Comparison of ENCODE assay signal across 27 mouse cellular contexts in the genomic region with DNA sequence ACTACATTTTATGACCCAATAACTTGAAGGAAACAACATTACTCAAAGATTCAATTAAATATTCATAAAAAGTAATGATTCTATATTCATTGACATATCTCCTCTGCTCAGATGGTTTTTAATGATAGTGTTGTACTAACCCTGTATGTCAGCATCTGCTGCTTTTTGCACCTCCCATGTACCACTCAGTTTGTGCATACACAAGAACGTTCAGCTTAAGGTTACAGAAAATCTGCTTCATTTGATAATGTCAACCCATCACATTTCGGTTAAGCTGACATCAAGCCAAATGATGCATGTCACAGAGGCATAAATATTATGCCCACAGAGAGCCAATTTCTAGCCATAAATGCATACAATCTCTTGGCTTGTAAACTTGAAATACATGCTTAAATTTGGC.
"Had no signal": no experiment of that assay in that cellular context is flagged by ENCODE, and none has a peak within 500 bp of the region (broad histone marks: within the 10 kb centered on the region; RNA-seq: fewer than 3 reads in every experiment).

No protein-coding gene starts in this region.

- H3K4me3 ChIP-seq: heart, embryonic 10.5 days; heart, embryonic 12.5 days; hindbrain, embryonic 10.5 days; hindbrain, embryonic 12.5 days; intestine, embryonic 15.5 days; layer of hippocampus, adult 2 months; left cerebral cortex, adult 2 months; limb, embryonic 10.5 days; limb, embryonic 12.5 days; liver, embryonic 13.5 days; liver, embryonic 15.5 days had no signal

- H3K4me1 ChIP-seq: heart, embryonic 10.5 days; heart, embryonic 12.5 days; hindbrain, embryonic 10.5 days; hindbrain, embryonic 12.5 days; intestine, embryonic 15.5 days; limb, embryonic 10.5 days; limb, embryonic 12.5 days; liver, embryonic 13.5 days; liver, embryonic 15.5 days had no signal

- H3K27me3 ChIP-seq: heart, embryonic 12.5 days; hindbrain, embryonic 12.5 days; intestine, embryonic 15.5 days; limb, embryonic 12.5 days; liver, embryonic 13.5 days; liver, embryonic 15.5 days had no signal

- ATAC-seq: hindbrain, embryonic 16.5 days; inflammation-experienced regulatory T-cells, adult 6 months; intestine, embryonic 15.5 days; intestine, postnatal 0 days had no signal

- DNase-seq: gastrocnemius, postnatal 14 days; gastrocnemius, postnatal 36 days; heart, adult 11 months; heart, postnatal 10 days; heart, postnatal 4 days; kidney, adult 18-20 months; kidney, adult 8-10 months; kidney, postnatal 10 days; kidney, postnatal 25 days; kidney, postnatal 4 days; liver; liver, embryonic 13.5 days had no signal

- H3K27ac ChIP-seq: heart, embryonic 10.5 days; hindbrain, embryonic 10.5 days; hindbrain, embryonic 12.5 days; hindbrain, embryonic 14.5 days; intestine, embryonic 15.5 days; layer of hippocampus, adult 2 months; left cerebral cortex, adult 2 months; limb, embryonic 10.5 days; limb, embryonic 12.5 days; liver, embryonic 13.5 days; liver, embryonic 15.5 days had no signal

- H3K9ac ChIP-seq: heart, embryonic 12.5 days; hindbrain, embryonic 12.5 days; hindbrain, embryonic 14.5 days; intestine, embryonic 15.5 days; limb, embryonic 12.5 days; liver, embryonic 13.5 days; liver, embryonic 15.5 days had no signal

- H3K36me3 ChIP-seq: heart, embryonic 10.5 days; heart, embryonic 12.5 days; hindbrain, embryonic 10.5 days; hindbrain, embryonic 12.5 days; intestine, embryonic 15.5 days; limb, embryonic 10.5 days; limb, embryonic 12.5 days; liver, embryonic 13.5 days; liver, embryonic 15.5 days had no signal

- H3K4me2 ChIP-seq: heart, embryonic 12.5 days; hindbrain, embryonic 12.5 days; hindbrain, embryonic 14.5 days; intestine, embryonic 15.5 days; limb, embryonic 12.5 days; liver, embryonic 11.5 days; liver, embryonic 13.5 days; liver, embryonic 15.5 days had no signal

- H3K9me3 ChIP-seq: heart, embryonic 10.5 days; heart, embryonic 12.5 days; hindbrain, embryonic 10.5 days; hindbrain, embryonic 12.5 days; intestine, embryonic 15.5 days; limb, embryonic 10.5 days; limb, embryonic 12.5 days; liver, embryonic 13.5 days; liver, embryonic 15.5 days had no signal
